Mouse (Mus musculus): Measurements from ENCODE around the gene Rap1gds1. TPM values are rescaled to one million over a fixed set of nuclear protein-coding genes. Genes with fewer than 3 reads are reported as not detected.
A peak's percentile ranks its signal among the peaks of the same experiment; 100 is the strongest.

Gene Rap1gds1
- polyA plus RNA-seq, 1 experiment, result 221 TPM

GRCm38 (mm10) chr3:139069539-139069938, 5.5 kb downstream of the Rap1gds1 start:
- no peak overlapping the region for H3K27ac ChIP-seq (ENCODE audit: insufficient read depth, low read length)
- TF ChIP-seq CTCF (IDR thresholded peaks at IDR 0.05; ENCODE audit: extremely low read depth, insufficient read depth, low read length) (no peak), POLR2A (IDR thresholded peaks at IDR 0.05; ENCODE audit: extremely low read depth, insufficient read depth, low read length) (no peak)
- no peaks in the 10 kb centered on the region; the same call in 1 of the 2 replicates for H3K4me1 ChIP-seq (ENCODE audit: control insufficient read depth, insufficient read depth, low read length)
- no peak overlapping the region for H3K4me3 ChIP-seq (ENCODE audit: insufficient read depth, low read length)

DNA sequence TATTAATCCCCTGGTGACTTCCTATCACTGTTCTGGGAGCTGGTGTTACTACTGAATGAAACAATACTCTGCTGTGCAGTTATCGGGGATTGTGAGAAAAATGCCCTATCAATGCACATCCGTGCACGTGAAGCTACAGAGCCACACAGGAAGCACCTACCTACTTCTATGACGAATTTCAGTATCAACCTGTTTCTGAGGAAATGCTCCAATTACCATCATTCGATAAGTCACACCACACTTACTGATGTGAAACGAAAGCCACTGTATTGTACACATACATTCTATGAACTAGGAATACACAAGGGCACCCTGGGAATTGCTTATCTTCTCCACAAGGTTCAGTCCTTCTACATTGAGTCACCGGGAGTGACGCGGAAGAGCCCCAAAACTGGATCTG, 10.9 kb downstream of the Rap1gds1 start:
- Histone ChIP-seq H3K4me1 (ENCODE audit: control insufficient read depth, insufficient read depth, low read length) (peaks cover 2% of the 10 kb centered on the region; the same call in 1 of the 2 replicates), H3K27ac (ENCODE audit: insufficient read depth, low read length) (no peak overlapping the region), H3K4me3 (ENCODE audit: insufficient read depth, low read length) (no peak overlapping the region)
- TF ChIP-seq CTCF (IDR thresholded peaks at IDR 0.05; ENCODE audit: extremely low read depth, insufficient read depth, low read length), result no peak
- TF ChIP-seq POLR2A (IDR thresholded peaks at IDR 0.05; ENCODE audit: extremely low read depth, insufficient read depth, low read length), result no peak

- Histone ChIP-seq H3K4me1 (ENCODE audit: control insufficient read depth, insufficient read depth, low read length) (peaks cover 2% of the 10 kb centered on the region; the same call in 1 of the 2 replicates), H3K27ac (ENCODE audit: insufficient read depth, low read length) (no peak overlapping the region), H3K4me3 (ENCODE audit: insufficient read depth, low read length) (no peak overlapping the region)
- TF ChIP-seq POLR2A (IDR thresholded peaks at IDR 0.05; ENCODE audit: extremely low read depth, insufficient read depth, low read length) (no peak), CTCF (IDR thresholded peaks at IDR 0.05; ENCODE audit: extremely low read depth, insufficient read depth, low read length) (no peak)
Observed at GRCm38 (mm10) chr3:139062088-139062487, 12.9 kb downstream of the Rap1gds1 start.

DNA sequence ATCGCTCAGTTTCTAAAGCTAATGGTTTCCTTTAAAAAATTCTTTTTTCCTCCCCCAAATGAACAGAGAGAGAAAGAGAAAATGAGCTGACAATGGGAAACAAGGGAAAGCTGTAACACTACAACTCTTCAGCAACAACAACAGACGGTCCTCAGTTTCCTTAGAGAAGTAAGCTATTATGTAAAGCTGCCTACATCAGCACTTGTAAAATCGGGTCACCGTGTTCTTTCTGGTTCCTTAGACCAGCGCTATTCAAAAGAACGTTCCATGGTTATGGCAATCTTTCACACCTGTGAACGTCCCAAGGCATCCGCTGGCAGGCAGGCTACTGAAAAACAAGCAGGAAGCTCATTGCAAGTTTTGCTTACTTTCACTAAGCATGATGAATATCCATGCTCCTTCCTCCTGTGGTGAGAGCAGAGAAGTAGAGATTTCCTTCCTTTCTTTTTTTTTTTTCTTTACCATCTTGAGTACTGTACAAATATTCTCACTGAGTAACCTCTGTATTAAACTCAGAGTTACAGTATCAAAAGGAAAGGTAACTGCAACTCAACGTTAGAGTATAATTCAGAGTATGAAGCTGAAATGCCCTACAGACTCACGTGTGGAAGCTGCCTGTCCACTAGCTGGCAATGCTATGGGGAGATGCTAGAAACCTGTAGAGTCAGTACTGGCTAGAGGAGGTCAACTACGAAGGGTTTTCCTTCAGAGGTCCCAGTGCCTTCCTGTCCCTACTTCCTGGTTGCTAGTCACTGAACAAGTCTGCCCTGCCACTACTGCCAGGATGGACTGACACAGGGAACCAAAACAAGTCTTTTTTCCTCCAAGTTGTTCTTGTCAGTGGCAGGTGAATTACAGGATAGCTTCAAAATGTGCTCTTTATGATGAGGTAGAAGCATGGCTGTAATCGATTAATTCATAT, 26.0 kb downstream of the Rap1gds1 start:
- no peak overlapping the region for H3K4me3 ChIP-seq (ENCODE audit: insufficient read depth, low read length)
- peaks cover 2% of the 10 kb centered on the region; the same call in 1 of the 2 replicates for H3K4me1 ChIP-seq (ENCODE audit: control insufficient read depth, insufficient read depth, low read length)
- TF ChIP-seq POLR2A (IDR thresholded peaks at IDR 0.05; ENCODE audit: extremely low read depth, insufficient read depth, low read length), result no peak
- no peak for TF ChIP-seq CTCF (IDR thresholded peaks at IDR 0.05; ENCODE audit: extremely low read depth, insufficient read depth, low read length)
- no peak overlapping the region; the same call in 1 of the 2 replicates for H3K27ac ChIP-seq (ENCODE audit: insufficient read depth, low read length)

DNA sequence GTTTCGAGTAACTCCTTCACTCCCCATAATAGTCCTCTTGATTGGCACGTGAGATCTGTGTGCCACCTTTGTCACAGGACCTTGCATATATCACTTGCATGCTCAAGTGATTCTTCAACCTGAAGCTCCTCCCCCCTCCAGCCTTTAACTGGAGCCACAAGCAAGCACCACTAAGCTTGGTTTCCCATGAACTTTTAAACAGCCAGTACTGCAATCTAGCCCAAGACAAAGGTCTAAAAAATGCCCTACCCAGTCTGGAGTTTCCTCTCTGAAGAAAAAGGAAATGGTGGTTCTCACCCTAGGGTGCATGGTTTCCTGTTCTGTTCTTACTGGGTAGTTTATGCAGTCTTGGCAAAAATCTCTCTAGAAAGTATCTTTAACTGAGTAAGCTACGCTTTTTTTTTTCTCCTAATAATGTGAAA, 32.6 kb downstream of the Rap1gds1 start:
- no peaks in the 10 kb centered on the region; the same call in 1 of the 2 replicates for H3K4me1 ChIP-seq (ENCODE audit: control insufficient read depth, insufficient read depth, low read length)
- TF ChIP-seq POLR2A (IDR thresholded peaks at IDR 0.05; ENCODE audit: extremely low read depth, insufficient read depth, low read length) (no peak), CTCF (IDR thresholded peaks at IDR 0.05; ENCODE audit: extremely low read depth, insufficient read depth, low read length) (no peak)
- peak overlapping the region; percentile 65; the same call in 1 of the 2 replicates for H3K27ac ChIP-seq (ENCODE audit: insufficient read depth, low read length)
- H3K4me3 ChIP-seq (ENCODE audit: insufficient read depth, low read length), result no peak overlapping the region

DNA sequence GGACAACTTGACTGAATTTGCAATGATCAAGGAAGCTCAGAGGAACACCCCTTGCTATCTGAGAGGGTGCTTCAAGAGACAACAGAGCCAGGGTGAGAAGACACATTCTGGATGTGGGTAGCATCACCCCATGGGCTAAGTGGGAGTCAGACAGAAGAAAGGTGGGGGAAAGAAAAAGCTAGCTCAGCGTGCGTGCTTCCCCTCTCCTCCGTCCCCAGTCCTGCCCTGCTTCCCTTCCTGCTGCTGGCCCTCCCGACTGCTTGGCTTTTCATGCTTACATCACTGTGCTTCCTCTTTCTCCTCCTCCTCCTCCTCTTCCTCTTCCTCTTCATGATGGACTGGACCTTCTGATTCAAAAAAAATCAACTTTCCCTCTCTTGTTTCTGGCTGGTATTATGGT, 33.1 kb downstream of the Rap1gds1 start:
- no peaks in the 10 kb centered on the region; the same call in 1 of the 2 replicates for H3K4me1 ChIP-seq (ENCODE audit: control insufficient read depth, insufficient read depth, low read length)
- no peak for TF ChIP-seq POLR2A (IDR thresholded peaks at IDR 0.05; ENCODE audit: extremely low read depth, insufficient read depth, low read length)
- H3K4me3 ChIP-seq (ENCODE audit: insufficient read depth, low read length), result no peak overlapping the region
- H3K27ac ChIP-seq (ENCODE audit: insufficient read depth, low read length), result no peak overlapping the region

DNA sequence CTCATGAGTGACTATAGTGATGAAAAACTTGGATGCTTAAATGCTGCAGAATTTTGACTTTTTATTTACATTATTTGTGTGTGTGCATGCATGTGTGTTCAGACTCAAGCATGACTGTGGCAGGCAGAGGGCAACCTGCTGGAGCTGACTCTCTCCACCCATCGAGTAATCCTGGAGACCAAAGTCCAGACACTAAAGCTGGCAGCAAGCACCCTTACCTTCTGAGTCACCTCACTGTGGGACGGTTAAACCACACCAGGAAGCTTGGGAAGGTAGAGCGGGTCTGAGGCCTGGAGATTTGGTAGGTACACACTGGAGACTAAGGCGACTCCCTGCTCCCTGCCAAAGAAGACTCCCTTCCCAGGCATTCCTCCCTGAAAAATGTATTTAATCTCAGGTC, 38.0 kb downstream of the Rap1gds1 start:
- no peak overlapping the region for H3K27ac ChIP-seq (ENCODE audit: insufficient read depth, low read length)
- H3K4me1 ChIP-seq (ENCODE audit: control insufficient read depth, insufficient read depth, low read length), result no peaks in the 10 kb centered on the region
- TF ChIP-seq CTCF (IDR thresholded peaks at IDR 0.05; ENCODE audit: extremely low read depth, insufficient read depth, low read length), result no peak
- TF ChIP-seq POLR2A (IDR thresholded peaks at IDR 0.05; ENCODE audit: extremely low read depth, insufficient read depth, low read length), result no peak
- no peak overlapping the region for H3K4me3 ChIP-seq (ENCODE audit: insufficient read depth, low read length)

GRCm38 (mm10) chr3:139033179-139033578, 41.8 kb downstream of the Rap1gds1 start:
- peaks cover 5% of the 10 kb centered on the region for H3K4me1 ChIP-seq (ENCODE audit: control insufficient read depth, insufficient read depth, low read length)
- H3K27ac ChIP-seq (ENCODE audit: insufficient read depth, low read length), result no peak overlapping the region
- TF ChIP-seq POLR2A (IDR thresholded peaks at IDR 0.05; ENCODE audit: extremely low read depth, insufficient read depth, low read length), result no peak
- no peak for TF ChIP-seq CTCF (IDR thresholded peaks at IDR 0.05; ENCODE audit: extremely low read depth, insufficient read depth, low read length)
- H3K4me3 ChIP-seq (ENCODE audit: insufficient read depth, low read length), result no peak overlapping the region

GRCm38 (mm10) chr3:139030644-139031227, 44.3 kb downstream of the Rap1gds1 start:
- peaks cover 5% of the 10 kb centered on the region for H3K4me1 ChIP-seq (ENCODE audit: control insufficient read depth, insufficient read depth, low read length)
- no peak overlapping the region for H3K27ac ChIP-seq (ENCODE audit: insufficient read depth, low read length)
- H3K4me3 ChIP-seq (ENCODE audit: insufficient read depth, low read length), result no peak overlapping the region
- TF ChIP-seq POLR2A (IDR thresholded peaks at IDR 0.05; ENCODE audit: extremely low read depth, insufficient read depth, low read length) (no peak), CTCF (IDR thresholded peaks at IDR 0.05; ENCODE audit: extremely low read depth, insufficient read depth, low read length) (no peak)

Data from cortical plate, adult 2 months (tissue).